Mouse (Mus musculus) mouse embryonic stem cell (cell line): Measurements from ENCODE around the gene Dolpp1.

ENCODE experiments used
- in situ Hi-C, 2 experiments: fragments of 300-500 bp; cut with MboI; formaldehyde crosslinking; loops; 1 replicate in 1 of 2; 3 replicates in 1 of 2; pipeline ENCODE4 v1.14.3; 2019 to 2020; ENCODE audit warnings: low sequenced_read_pairs in 2 of 2, low pct_unique_long_range_greater_than_20kb in 1 of 2, mixed read lengths in 1 of 2; ENCODE audit not compliant: unreplicated experiment in 1 of 2

Dolpp1 gene

GRCm38 (mm10) chr2:30435326-30436155 lies 43.5 kb downstream of the Dolpp1 start:
- in situ Hi-C loops: loop anchor here in 1 of 2 experiments (10.0 kb wide), 1 partner anchor 359 kb away; no protein-coding TSS in a partner anchor

- in situ Hi-C loops: loop anchor here in 1 of 2 experiments (10.0 kb wide), 1 partner anchor 359 kb away; no protein-coding TSS in a partner anchor
These were observed 44.1 kb downstream of the Dolpp1 start for GRCm38 (mm10) chr2:30436156-30436545.

- in situ Hi-C loops: loop anchor here in 1 of 2 experiments (10.0 kb wide), 1 partner anchor 358 kb away; no protein-coding TSS in a partner anchor
These were observed 44.8 kb downstream of the Dolpp1 start for GRCm38 (mm10) chr2:30436809-30437208.

- in situ Hi-C loops: loop anchor here in 1 of 2 experiments (10.0 kb wide), 1 partner anchor 357 kb away; no protein-coding TSS in a partner anchor
These were observed 45.7 kb downstream of the Dolpp1 start for GRCm38 (mm10) chr2:30437791-30438190.

- in situ Hi-C loops: loop anchor here (10.0 kb wide), 2 partner anchors 315 to 355 kb away; no protein-coding TSS in a partner anchor
These were observed 47.6 kb downstream of the Dolpp1 start for GRCm38 (mm10) chr2:30439631-30440030.

GRCm38 (mm10) chr2:30440211-30440700 lies 48.2 kb downstream of the Dolpp1 start:
- in situ Hi-C loops: loop anchor here in 1 of 2 experiments (10.0 kb wide), 1 partner anchor 315 kb away; no protein-coding TSS in a partner anchor

GRCm38 (mm10) chr2:30440701-30441517 lies 48.9 kb downstream of the Dolpp1 start:
- in situ Hi-C loops: loop anchor here in 1 of 2 experiments (10.0 kb wide), 1 partner anchor 314 kb away; no protein-coding TSS in a partner anchor

- in situ Hi-C loops: loop anchor here in 1 of 2 experiments (10.0 kb wide), 1 partner anchor 313 kb away; no protein-coding TSS in a partner anchor
These were observed 49.8 kb downstream of the Dolpp1 start for GRCm38 (mm10) chr2:30441518-30442497.

- in situ Hi-C loops: loop anchor here in 1 of 2 experiments (10.0 kb wide), 1 partner anchor 312 kb away; no protein-coding TSS in a partner anchor
These were observed 50.4 kb downstream of the Dolpp1 start for GRCm38 (mm10) chr2:30442498-30442890.

GRCm38 (mm10) chr2:30443281-30443680 lies 51.2 kb downstream of the Dolpp1 start:
- in situ Hi-C loops: loop anchor here in 1 of 2 experiments (10.0 kb wide), 1 partner anchor 312 kb away; no protein-coding TSS in a partner anchor

- in situ Hi-C loops: loop anchor here in 1 of 2 experiments (10.0 kb wide), 1 partner anchor 311 kb away; no protein-coding TSS in a partner anchor
These were observed 52.0 kb downstream of the Dolpp1 start for GRCm38 (mm10) chr2:30444006-30444405.

GRCm38 (mm10) chr2:30444450-30444849 lies 52.4 kb downstream of the Dolpp1 start:
- in situ Hi-C loops: loop anchor here in 1 of 2 experiments (10.0 kb wide), 1 partner anchor 310 kb away; no protein-coding TSS in a partner anchor

- in situ Hi-C loops: loop anchor here in 1 of 2 experiments (10.0 kb wide), 1 partner anchor 309 kb away; no protein-coding TSS in a partner anchor
These were observed 53.3 kb downstream of the Dolpp1 start for GRCm38 (mm10) chr2:30445312-30445711.

GRCm38 (mm10) chr2:30446891-30447826 lies 55.1 kb downstream of the Dolpp1 start:
- in situ Hi-C loops: loop anchor here in 1 of 2 experiments (10.0 kb wide), 1 partner anchor 308 kb away; no protein-coding TSS in a partner anchor

GRCm38 (mm10) chr2:30448371-30448770 lies 56.3 kb downstream of the Dolpp1 start:
- in situ Hi-C loops: loop anchor here in 1 of 2 experiments (10.0 kb wide), 1 partner anchor 306 kb away; no protein-coding TSS in a partner anchor
